Mouse (Mus musculus) erythroid progenitor cell, adult 5-6 weeks (primary cell): ENCODE measurements at regions not wholly inside any gene's neighbourhood (a gene's known extent, or its start where the extent isn't known, plus 50 kb on each side); places are given as distances from the start of the nearest gene placed in this dataset.

Experiments
- ATAC-seq: replicated peaks from 2 replicates; pipeline ENCODE4 v1.8.0; 2016; ENCODE audit warnings: moderate number of reproducible peaks, mild to moderate bottlenecking, moderate TSS enrichment, inconsistent platforms; ENCODE audit not compliant: poor library complexity, low FRiP score, severe bottlenecking

DNA sequence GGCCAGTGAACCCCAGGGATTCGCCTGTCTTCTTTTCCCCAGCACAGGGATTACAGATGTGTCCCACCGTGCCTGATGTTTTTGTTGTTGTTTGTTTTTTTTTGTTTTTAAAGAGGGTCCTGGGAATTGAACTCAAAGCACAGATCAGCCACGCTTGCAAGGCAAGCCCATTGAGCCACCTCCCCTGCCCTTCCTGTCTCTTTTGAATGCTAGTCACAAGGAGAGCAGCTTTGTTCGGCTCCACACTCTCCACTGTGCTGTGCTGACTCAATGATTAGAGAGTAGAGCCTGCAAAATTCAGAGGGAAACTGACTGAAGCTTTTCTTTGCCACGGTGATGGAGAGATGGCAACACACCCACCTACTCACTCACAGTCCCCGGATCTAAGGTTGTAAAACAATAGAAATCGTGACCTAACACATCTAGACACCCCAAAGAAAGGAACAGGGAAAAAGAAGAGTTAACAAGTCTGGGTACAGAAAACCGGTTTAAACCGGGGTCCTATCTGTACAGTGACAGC, 217.6 kb upstream of the Hs6st1 start:
- ATAC-seq, result no peak

DNA sequence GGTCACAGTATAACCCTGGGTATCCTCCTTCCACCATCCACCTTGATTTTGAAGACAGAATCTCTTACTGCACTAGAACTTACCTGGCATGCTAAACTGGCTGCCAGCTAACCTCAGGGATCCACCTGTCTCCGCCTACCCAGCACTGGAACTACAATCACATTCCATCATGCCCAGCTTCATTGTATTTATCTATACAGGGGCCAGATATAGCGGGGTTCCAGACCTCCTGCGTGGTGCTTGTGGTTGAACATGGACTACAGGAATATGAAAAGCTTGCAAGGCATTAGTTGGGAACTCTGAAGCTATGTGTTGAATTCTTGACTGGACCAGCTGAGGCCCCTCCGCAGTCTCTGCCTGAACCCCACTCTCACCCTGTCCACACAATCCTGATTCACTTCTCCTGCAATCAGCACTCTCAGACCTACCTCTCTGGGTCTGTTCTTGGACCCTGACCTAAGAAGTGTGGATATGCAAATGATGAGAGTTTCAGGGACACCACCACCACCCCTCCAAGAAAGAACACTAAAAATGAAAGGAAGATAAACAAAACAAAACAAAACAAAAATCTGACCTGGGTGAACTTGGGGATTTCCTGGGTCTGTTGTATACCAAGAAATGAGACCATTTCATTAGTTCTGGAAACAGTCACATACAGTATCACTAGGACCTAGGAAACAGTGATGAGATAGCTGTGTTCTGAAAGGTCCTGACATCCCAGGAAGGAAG, 216.4 kb upstream of the Hs6st1 start:
- ATAC-seq, result no peak

DNA sequence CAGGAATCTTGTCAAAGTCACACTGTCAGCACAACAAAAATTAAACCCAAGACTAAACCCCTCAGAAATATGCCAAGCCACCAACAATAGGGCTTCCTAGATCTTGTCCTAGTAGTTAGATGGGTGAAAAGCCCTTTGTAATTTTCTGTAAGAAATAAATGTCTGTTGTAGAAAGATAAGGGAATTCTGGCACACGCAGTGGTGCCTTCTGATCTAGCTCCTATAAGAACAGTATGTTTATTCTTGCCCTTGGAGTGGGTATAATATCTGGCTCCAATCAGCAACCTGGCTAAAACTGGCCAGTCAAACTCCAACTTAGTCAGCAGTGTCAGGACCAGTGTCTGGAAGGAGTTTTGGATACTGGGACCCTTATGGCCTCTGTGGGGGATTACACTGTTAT, 215.2 kb upstream of the Hs6st1 start:
- peak; percentile 26; the same call in 1 of the 2 replicates for ATAC-seq

DNA sequence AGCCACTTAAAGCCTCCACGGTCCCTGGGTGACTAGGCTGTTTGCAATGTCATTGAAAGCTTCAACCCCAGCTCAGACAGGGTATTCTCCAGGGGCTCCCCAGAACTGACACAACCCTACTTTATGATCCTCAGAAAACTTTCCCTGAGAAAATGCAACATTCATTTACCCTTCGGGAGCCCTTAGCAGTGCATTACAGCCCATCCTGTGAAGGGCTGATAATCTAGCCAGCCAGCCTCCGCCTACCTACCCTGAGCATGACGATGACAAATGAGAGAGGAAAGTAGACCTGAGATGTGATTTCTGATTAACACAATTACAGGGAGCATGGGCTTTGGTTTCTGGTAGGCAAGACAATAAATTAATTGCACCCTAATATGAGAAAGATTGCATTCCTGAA, 212.6 kb upstream of the Hs6st1 start:
- no peak for ATAC-seq

DNA sequence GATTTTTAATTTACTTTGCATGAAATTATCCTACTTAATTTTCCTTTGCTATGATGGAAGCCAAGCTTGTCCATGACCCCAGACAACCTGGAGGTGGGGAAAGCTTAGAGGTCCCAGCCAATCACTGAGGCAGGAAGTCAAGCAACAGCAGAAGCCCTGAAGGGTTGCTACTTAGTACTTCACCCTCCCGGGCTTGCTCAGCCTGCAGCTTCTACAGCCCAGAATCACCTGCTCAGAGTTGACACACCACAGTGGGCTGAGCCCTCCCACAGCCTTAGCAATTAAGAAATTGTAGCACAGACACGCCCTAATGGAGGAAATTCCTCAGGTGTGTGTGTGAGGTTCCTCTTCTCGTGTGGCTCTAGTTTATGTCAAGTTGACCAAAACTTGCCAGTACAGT, 209.9 kb upstream of the Hs6st1 start:
- no peak for ATAC-seq

DNA sequence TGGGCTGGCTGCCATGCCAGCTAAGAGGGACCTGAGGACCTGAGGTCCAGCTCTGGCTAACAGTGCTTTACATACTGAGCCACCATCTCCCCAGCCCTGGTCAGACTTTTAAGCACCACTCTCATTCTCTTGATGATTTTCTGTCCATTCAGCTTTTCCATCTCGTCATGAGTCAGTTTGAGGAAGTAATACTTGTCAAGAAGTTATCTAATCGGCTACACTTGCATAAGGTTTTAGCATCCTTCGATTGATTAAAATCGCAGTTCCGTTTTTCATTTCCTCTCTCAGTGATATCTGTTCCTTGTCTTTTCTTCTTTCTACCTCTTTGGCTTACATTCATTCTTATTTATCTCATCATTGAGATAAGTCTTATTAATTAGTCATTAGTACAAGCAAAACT, 207.4 kb upstream of the Hs6st1 start:
- no peak for ATAC-seq

DNA sequence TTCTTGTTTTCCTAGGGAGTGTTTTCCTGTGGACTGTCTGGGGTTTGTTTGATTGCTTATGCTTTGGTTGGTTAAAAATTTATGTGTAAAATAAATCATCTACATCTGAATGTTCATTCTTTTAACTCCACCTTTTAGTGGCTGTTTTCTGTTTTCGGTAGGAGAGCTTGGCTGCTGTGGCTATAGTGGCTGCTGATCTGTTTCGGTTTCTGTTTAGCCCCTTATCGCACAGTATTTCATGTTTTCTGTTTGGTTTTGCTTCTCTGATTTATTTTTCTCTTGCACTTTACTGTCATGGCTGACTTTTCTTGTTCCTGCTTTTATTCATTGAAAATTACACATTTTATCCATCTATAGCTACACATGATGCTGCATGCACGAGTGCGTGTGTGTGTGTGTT, 206.0 kb upstream of the Hs6st1 start:
- no peak for ATAC-seq

DNA sequence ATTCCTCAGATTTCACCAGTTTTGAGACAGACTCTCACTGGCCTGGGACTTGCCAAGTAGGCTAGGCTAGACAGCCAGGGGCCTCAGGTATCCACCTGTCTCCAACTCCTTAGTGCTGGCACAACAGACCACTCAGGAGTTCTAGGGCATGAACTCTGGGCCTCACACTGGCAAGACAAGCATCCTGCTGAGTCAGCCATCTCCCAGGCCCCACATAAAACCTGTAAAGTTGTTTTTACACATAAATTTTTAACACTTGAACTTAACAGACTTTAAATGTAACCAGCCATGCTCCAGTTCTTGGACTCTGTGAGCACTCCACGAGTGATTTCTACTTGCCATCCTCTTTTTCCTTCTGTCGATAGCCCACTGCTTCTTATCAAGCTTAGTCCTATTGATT, 205.5 kb upstream of the Hs6st1 start:
- no peak for ATAC-seq

DNA sequence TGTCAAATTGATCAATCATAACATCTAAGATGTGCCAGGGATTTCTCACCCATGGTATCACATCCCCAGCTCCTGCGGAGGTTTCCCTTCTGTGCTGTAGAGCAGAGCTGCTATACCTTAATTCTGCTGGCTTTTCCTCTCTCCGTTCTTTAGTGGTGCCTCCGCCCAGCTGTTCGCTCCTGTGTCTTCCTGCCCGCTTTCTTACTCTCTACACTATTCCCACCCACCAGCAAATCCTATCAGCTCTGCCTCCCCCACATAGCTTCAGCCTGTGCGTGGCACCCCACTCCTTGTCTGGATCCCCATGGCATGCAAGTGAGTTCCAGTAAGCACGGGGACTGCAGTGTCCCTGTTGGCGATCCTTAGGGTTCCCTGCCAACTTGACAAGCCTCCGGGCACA, 204.0 kb upstream of the Hs6st1 start:
- no peak for ATAC-seq

DNA sequence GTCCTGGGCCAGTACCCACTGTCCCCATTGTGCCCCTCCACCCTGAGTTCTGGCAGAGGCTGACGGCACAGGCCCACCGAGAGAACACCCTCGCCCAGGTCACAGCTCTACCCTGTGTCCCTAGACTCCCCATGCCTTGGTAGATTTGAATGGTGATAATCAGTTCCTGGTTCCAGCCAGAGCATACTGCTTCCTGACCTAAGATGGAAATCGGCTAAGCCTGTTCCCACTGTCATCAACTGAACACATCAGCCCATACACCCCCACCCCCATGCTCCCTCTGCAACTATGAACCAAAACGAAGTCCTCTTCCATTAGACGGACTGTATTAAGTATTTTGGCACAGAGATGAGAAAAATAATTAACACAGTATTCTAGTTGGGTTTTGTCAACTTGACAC, 202.9 kb upstream of the Hs6st1 start:
- no peak for ATAC-seq

DNA sequence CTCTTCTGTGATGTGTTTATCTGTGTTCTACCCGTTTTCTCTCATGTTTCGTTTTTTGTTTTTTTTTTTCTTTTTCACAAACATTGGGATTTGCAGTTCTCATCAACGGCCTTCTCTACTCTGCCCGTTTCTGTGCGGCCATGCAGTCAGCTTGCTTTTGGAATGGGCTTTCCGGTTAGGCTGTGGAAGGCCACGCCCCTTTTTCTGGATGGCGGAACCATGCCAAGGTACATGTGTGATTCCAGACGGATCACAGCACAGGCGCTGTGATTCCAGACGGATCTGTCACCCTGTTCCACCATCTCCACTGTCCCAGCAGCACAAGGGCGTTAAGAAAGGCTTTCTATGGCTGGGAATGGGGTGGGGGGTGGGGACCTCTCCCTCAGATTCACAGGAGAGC, 201.6 kb upstream of the Hs6st1 start:
- no peak for ATAC-seq

DNA sequence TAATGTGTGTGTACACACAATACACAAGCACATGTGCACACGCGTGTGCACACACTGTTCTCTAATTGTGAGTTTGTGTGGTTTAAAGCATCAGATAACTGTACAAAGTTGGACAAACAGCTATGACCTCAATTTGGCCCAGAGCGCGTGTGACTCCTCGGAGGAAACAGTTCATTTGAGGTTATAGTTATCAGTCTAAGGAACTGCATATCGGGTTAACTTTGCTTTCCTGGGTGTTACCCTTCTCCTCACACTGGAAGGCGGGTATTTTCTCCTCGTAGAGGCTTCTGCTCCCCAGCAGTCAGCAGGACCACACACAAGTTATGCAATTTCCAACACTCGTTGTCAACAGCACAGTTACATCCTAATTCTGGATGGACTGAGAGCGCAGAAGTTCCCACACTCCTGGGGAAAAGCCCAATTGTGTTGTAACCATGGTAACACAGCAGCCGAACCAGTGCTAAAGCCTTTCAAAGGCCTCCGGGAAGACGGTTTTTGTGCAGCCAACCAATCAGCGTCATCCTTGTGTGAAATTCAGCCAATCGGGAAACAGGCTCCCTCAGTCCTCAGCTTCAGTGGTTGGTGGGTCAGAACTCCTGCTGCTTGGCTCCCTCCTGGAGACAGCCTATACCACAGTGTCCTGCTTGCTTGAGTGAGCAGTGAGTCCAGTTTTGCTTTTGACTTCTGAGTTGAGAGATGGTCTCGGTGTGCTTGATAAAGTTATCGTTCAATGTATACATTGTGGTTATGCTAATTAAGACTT, 198.6 kb upstream of the Hs6st1 start:
- peak; percentile 89 for ATAC-seq

DNA sequence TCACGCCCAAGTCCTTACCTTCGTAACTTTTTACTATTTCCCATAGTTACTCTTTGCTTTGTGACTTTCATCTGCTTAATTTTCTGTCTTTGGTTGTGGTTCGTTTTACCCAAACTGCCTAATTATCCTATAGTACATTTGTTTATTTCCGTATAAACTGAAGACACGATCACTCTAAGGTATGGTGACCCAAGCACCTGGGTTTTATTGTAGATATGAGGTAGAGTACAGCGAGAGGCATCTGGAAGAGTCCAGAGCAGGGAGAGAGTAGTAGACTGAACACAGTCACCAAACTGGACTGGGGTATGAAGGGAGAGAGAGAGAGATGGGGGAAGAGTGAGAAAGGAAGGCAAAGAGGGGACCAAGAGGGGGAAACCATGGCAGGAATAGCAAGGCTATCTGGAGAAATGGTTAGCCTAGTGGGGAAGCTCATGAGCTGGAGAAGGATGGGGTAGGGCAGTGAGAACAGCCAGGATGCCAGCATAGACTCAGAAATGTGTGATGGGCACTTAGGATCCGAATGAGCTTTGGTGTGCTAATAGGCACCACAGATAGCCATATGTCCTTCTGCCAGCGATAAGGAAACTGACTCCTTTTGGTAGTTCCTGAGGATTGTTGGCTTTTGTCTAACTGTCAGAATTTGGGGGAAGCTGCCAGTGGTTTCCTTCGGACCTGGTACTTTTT, 197.9 kb upstream of the Hs6st1 start:
- ATAC-seq, result 0 out of 2 replicates have a peak, but pooled peaks have one; percentile 41

DNA sequence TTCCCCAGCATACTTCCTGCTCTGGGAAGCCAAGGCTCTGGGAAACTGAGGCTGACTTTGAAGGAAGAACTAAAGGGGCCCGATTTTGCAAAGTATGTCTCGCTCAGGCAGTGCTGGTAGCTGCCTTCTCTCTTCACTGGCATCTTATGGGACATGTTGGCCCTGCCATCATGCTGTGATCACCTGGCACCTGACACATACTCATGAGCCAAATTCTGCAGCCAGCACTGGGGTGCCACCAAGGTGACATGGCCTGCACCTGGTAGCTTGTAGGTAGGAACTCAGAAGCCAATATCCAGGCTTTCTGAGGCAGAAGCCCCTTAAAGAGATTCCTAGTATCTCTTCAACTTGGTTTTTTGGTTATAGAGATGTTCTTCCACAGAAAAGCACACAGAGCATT, 195.2 kb upstream of the Hs6st1 start:
- no peak for ATAC-seq

DNA sequence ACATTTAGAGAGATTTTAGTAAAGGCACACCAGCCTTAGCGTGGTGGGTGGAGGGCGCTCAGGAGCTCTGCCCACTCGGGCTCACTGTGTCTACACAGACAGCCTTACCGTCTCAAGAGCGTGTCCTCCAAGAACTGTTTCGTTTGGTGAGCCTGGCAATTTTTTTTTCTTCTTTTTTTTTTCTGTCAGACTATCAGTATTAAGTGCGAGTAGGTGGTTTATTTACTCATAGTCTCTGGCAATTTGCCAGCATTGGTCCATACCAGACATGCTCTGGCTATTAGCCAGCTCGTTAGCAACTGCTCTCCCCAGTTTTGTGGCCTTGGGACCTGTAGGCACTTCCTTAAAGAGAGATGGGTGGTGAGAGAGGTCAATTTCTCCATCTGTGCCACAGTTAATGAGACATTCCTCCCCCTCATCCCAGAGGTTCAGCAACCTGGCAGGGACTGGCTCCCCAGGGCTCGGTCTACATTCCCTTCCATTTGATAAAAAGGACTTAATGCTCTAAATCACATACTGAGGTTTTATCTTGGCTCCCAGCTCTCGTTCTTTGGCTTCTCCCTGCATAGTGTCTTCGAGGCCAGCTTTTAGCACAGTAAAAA, 192.9 kb upstream of the Hs6st1 start:
- ATAC-seq, result no peak

DNA sequence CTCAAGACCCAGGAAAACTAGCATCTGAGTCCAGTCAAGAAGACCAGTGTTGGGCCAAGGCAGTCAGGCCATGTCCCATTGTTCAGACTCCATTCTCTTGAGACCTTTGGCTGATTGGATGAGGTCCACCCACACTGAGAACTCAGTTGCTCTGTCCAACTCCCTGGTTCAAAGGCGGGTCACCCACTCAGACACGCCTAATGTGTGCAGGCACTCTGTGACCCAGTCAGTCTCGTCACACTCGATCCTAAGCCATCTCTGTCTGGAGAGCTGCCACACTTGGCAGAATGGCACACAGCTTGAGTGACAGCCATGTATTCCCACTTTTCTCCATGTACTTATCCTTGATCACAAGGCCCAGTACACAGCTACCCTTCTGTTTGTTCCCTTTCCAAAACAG, 189.8 kb upstream of the Hs6st1 start:
- ATAC-seq, result no peak

DNA sequence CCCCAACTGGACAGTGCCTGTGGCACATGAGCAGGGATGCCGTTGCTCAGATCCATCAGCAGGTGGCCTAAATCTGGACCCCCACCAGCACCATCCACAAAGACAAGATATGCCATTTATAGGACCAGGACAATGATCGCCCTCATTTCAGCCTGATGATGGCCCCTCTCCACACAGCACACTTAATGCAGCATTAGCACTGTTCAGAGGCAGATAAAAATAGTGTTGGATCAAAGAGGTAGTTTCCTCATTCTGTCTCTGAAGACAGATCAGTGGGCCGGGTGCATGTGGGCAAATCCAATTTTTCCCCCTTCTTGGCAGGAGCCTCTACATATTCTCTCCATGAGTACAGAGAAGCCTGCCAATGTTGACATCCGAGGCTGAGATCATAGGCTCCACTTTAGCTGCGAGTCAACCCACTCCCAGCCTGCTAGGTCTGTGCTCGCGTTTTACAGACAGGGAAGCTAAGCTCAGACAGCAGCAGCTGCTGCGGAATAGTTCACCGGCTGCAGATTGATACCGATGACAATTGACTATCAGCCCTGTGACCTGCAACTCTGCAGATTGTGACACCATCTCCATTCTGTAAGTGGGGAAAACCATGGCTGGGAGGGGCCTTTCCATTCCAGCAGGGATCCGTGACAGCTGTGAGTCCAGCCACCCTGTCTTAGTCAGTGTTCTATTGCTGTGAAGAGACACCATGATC, 188.7 kb upstream of the Hs6st1 start:
- no peak for ATAC-seq

DNA sequence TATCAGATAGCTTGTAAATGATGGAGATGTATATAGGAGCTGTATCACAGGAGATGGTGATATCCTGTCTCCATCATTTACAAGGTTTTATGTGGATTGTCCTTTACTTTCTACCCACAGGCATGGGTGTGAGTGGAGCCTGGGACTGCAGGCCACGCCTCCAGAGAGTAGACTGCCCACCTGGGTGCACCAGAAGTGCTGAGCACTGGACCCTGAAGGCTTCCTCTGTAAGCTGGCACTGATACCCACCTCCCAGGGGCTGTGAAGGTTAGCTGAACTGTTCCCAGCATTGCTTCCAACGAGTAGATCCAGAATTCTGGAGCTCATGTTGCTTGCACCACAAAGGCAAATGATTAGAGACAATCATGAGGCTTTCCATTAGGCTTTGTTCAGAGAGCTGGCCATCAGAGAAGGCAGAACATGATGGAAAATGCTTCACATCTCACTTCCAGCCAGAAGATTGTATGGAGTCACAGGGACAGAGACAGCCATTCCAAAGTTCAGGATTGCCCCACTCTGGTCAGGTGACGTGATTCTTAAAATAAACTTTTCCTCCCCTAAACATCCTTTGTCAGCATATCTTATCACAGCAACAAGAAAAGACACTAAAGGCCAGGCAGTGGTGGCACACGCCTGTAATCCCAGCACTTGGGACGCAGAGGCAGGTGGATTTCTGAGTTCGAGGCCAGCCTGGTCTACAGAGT, 187.5 kb upstream of the Hs6st1 start:
- ATAC-seq, result no peak

DNA sequence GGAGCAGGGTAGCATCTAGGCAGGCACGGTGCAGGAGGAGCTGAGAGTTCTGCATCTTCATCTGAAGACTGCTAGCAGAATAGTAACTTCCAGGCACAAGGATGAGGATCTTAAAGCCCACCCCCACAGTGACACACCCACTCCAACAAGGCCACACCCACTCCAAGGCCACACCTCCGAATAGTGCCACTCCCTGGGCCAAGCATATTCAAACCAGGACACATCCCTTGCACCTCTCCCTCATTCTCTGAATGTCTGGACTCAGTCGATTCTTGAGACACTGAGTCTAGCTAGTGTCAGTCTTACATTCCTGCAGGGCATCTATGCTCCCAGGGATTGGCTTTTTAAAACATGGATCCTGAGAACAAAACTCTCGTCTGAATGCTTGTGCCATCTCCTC, 186.7 kb upstream of the Hs6st1 start:
- no peak for ATAC-seq
